Mouse (Mus musculus) neural tube, embryonic 15.5 days (tissue): Measurements from ENCODE around the gene Rad54l. TPM values are rescaled to one million over a fixed set of nuclear protein-coding genes. Genes with fewer than 3 reads are reported as not detected.
A peak's percentile ranks its signal among the peaks of the same experiment; 100 is the strongest.

ENCODE experiments used
- ATAC-seq: fragments of 200-750 bp; cut with Nextera tagmentation; 2 replicates; pipeline ENCODE4 v1.8.0; 2017; ENCODE audit warnings: mild to moderate bottlenecking, moderate TSS enrichment, moderate library complexity; ENCODE audit not compliant: low FRiP score
- H3K27ac ChIP-seq: fragments of 300-500 bp; sonication (generic); replicated peaks from 2 replicates; pipeline ENCODE4 v1.5.1; 2015; ENCODE audit warnings: mild to moderate bottlenecking, inconsistent platforms
- H3K27me3 ChIP-seq: fragments of 300-500 bp; sonication (generic); replicated peaks from 2 replicates; pipeline ENCODE4 v1.6.1; 2015; ENCODE audit warnings: inconsistent platforms
- H3K36me3 ChIP-seq: fragments of 300-500 bp; sonication (generic); 2 replicates; pipeline ENCODE4 v1.6.1; 2015; ENCODE audit warnings: inconsistent platforms
- H3K4me1 ChIP-seq: fragments of 300-500 bp; sonication (generic); 2 replicates; pipeline ENCODE4 v1.6.1; 2015; ENCODE audit warnings: inconsistent platforms
- H3K4me2 ChIP-seq: fragments of 300-500 bp; sonication (generic); 2 replicates; pipeline ENCODE4 v1.6.1; 2015; ENCODE audit warnings: inconsistent platforms, mild to moderate bottlenecking, moderate library complexity
- H3K4me3 ChIP-seq: fragments of 300-500 bp; sonication (generic); replicated peaks from 2 replicates; pipeline ENCODE4 v1.5.1; 2015; ENCODE audit warnings: mild to moderate bottlenecking, inconsistent platforms
- H3K9ac ChIP-seq: fragments of 300-500 bp; sonication (generic); replicated peaks from 2 replicates; pipeline ENCODE4 v1.6.1; 2015; ENCODE audit warnings: mild to moderate bottlenecking, inconsistent platforms
- H3K9me3 ChIP-seq: fragments of 300-500 bp; sonication (generic); replicated peaks from 2 replicates; pipeline ENCODE4 v1.6.1; 2016; ENCODE audit warnings: inconsistent platforms
- WGBS: fragments of 180-500 bp; shearing (Covaris S2); methylation state at CpG from one replicate; pipeline ENCODE4 v1.1.7; 2015; ENCODE audit warnings: mixed read lengths; 5-methylcytosine and 5-hydroxymethylcytosine counted together
- polyA plus RNA-seq: library from polyadenylated mRNA; unstranded; fragments of >200 nt; fragmentation: Nextera tagmentation; extraction: Ambion mirVana; gene quantifications from 2 replicates; pipeline ENCODE4 v1.2.1, GENCODE M21; 2015

Rad54l gene
- polyA plus RNA-seq, 1 experiment from 2014 or later: 5.6 TPM

GRCm38 (mm10) chr4:116059012-116059726, 64.3 kb downstream of the Rad54l start:
- no peak overlapping the region for H3K27ac ChIP-seq
- H3K36me3 ChIP-seq: no peaks in the 10 kb centered on the region
- no peaks in the 10 kb centered on the region for H3K27me3 ChIP-seq
- H3K4me1 ChIP-seq: peaks cover 6% of the 10 kb centered on the region
- H3K9me3 ChIP-seq: no peaks in the 10 kb centered on the region
- no peak overlapping the region for H3K4me2 ChIP-seq
- no peak overlapping the region for H3K4me3 ChIP-seq
- 82% methylated on average over 5 of the region's 5 CpGs for WGBS
- no peak for ATAC-seq
- no peak overlapping the region for H3K9ac ChIP-seq

- H3K4me3 ChIP-seq: no peak overlapping the region
- ATAC-seq: no peak
- H3K27ac ChIP-seq: no peak overlapping the region
- no peaks in the 10 kb centered on the region for H3K36me3 ChIP-seq
- H3K9ac ChIP-seq: no peak overlapping the region
- H3K4me1 ChIP-seq: peaks cover 15% of the 10 kb centered on the region
- H3K9me3 ChIP-seq: no peaks in the 10 kb centered on the region
- 3% methylated on average over 1 of the region's 1 CpGs for WGBS
- no peak overlapping the region for H3K4me2 ChIP-seq
- no peaks in the 10 kb centered on the region for H3K27me3 ChIP-seq
These were observed 65.9 kb downstream of the Rad54l start for GRCm38 (mm10) chr4:116057559-116057958.

GRCm38 (mm10) chr4:116053399-116053961, 70.0 kb downstream of the Rad54l start, which contains the start of gene Nsun4:
Gene Nsun4, minus strand, starts transcription at chr4:116053876.
- H3K27ac ChIP-seq: peak within 1 kb of the TSS; percentile 92
- no peaks in the 10 kb centered on the region for H3K9me3 ChIP-seq
- H3K27me3 ChIP-seq: no peaks in the 10 kb centered on the region
- H3K4me1 ChIP-seq: peaks cover 18% of the 10 kb centered on the region
- peak within 1 kb of the TSS; percentile 57 for H3K9ac ChIP-seq
- H3K4me3 ChIP-seq: peak within 1 kb of the TSS; percentile 64
- WGBS: under 1% methylated on average over 35 of the region's 35 CpGs
- H3K36me3 ChIP-seq: no peaks in the 10 kb centered on the region
- peak within 1 kb of the TSS; percentile 81 for H3K4me2 ChIP-seq
- ATAC-seq: peak; percentile 94

GRCm38 (mm10) chr4:116052526-116053293, 70.8 kb downstream of the Rad54l start:
- Histone ChIP-seq H3K9me3 (no peaks in the 10 kb centered on the region), H3K4me2 (peak overlapping the region; percentile 81), H3K27ac (peak overlapping the region; percentile 92), H3K4me1 (peaks cover 18% of the 10 kb centered on the region), H3K9ac (peak overlapping the region; percentile 57), H3K27me3 (no peaks in the 10 kb centered on the region), H3K4me3 (peak overlapping the region; percentile 64), H3K36me3 (no peaks in the 10 kb centered on the region)
- peak; percentile 66 for ATAC-seq
- 9% methylated on average over 22 of the region's 22 CpGs for WGBS

GRCm38 (mm10) chr4:116049211-116049610, 74.3 kb downstream of the Rad54l start:
- Histone ChIP-seq H3K4me2 (no peak overlapping the region), H3K36me3 (no peaks in the 10 kb centered on the region; the same call in 1 of the 2 replicates), H3K27me3 (no peaks in the 10 kb centered on the region), H3K4me1 (peaks cover 13% of the 10 kb centered on the region), H3K27ac (no peak overlapping the region), H3K9me3 (no peaks in the 10 kb centered on the region), H3K4me3 (no peak overlapping the region), H3K9ac (no peak overlapping the region)
- WGBS: 87% methylated on average over 3 of the region's 3 CpGs
- no peak for ATAC-seq

GRCm38 (mm10) chr4:116048130-116048920, 75.2 kb downstream of the Rad54l start:
- Histone ChIP-seq H3K27ac (no peak overlapping the region), H3K4me1 (peaks cover 11% of the 10 kb centered on the region), H3K27me3 (no peaks in the 10 kb centered on the region), H3K9me3 (no peaks in the 10 kb centered on the region), H3K36me3 (peaks cover 3% of the 10 kb centered on the region; the same call in 1 of the 2 replicates), H3K9ac (no peak overlapping the region), H3K4me3 (no peak overlapping the region), H3K4me2 (no peak overlapping the region)
- ATAC-seq: no peak
- 81% methylated on average over 7 of the region's 7 CpGs for WGBS

- 93% methylated on average over 1 of the region's 1 CpGs for WGBS
- no peaks in the 10 kb centered on the region for H3K9me3 ChIP-seq
These were observed 75.8 kb downstream of the Rad54l start for GRCm38 (mm10) chr4:116047681-116048080.

GRCm38 (mm10) chr4:116046604-116047003, 76.9 kb downstream of the Rad54l start:
- H3K4me1 ChIP-seq: no peaks in the 10 kb centered on the region
- H3K27ac ChIP-seq: no peak overlapping the region
- 95% methylated on average over 2 of the region's 2 CpGs for WGBS
- no peak overlapping the region for H3K4me3 ChIP-seq
- no peak overlapping the region for H3K4me2 ChIP-seq
- no peaks in the 10 kb centered on the region for H3K9me3 ChIP-seq
- peaks cover 3% of the 10 kb centered on the region; the same call in 1 of the 2 replicates for H3K36me3 ChIP-seq
- no peak for ATAC-seq
- H3K27me3 ChIP-seq: no peaks in the 10 kb centered on the region
- H3K9ac ChIP-seq: no peak overlapping the region

More at GRCm38 (mm10) chr4:116047681-116048080, 75.8 kb downstream of the Rad54l start:
- Histone ChIP-seq H3K4me3 (no peak overlapping the region), H3K4me1 (peaks cover 4% of the 10 kb centered on the region), H3K36me3 (peaks cover 3% of the 10 kb centered on the region; the same call in 1 of the 2 replicates), H3K4me2 (no peak overlapping the region), H3K27me3 (no peaks in the 10 kb centered on the region), H3K9ac (no peak overlapping the region), H3K27ac (no peak overlapping the region)
- ATAC-seq: no peak

Other genes with a start within 250 kb of the Rad54l start
- gene Kncn, start 239.3 kb downstream of the Rad54l start, polyA plus RNA-seq: 0.12 and 0.19 TPM in 2 replicates
- 1.2 and 1.3 TPM in 2 replicates for gene 6430628N08Rik, start 233.0 kb downstream of the Rad54l start, polyA plus RNA-seq
- gene Dmbx1, start 183.8 kb downstream of the Rad54l start, polyA plus RNA-seq: 1.2 and 2.1 TPM in 2 replicates
- gene Faah, start 105.8 kb downstream of the Rad54l start, polyA plus RNA-seq: 18.9 and 22.8 TPM in 2 replicates
- gene Nsun4, start 69.8 kb downstream of the Rad54l start, polyA plus RNA-seq: 13.1 and 13.5 TPM in 2 replicates
- gene Uqcrh, start 48.6 kb downstream of the Rad54l start, polyA plus RNA-seq: 499 and 535 TPM in 2 replicates
- 70.9 and 73.3 TPM in 2 replicates for gene Lrrc41, start 48.4 kb downstream of the Rad54l start, polyA plus RNA-seq
- 66.9 and 67.2 TPM in 2 replicates for gene Pomgnt1, start 150 bp upstream of the Rad54l start, polyA plus RNA-seq
- 2.6 and 2.7 TPM in 2 replicates for gene Lurap1, start 27.6 kb upstream of the Rad54l start, polyA plus RNA-seq
- 0.27 and 5.8 TPM in 2 replicates for gene Tspan1, start 43.9 kb upstream of the Rad54l start, polyA plus RNA-seq
- not detected in 2 replicates for gene 1700042G07Rik, start 49.7 kb upstream of the Rad54l start, polyA plus RNA-seq
- not detected in 2 replicates for gene Gm49337, start 49.7 kb upstream of the Rad54l start, polyA plus RNA-seq
- 43.1 and 52.6 TPM in 2 replicates for gene Pik3r3, start 97.9 kb upstream of the Rad54l start, polyA plus RNA-seq